Mouse (Mus musculus) layer of hippocampus, postnatal 36 days (tissue): ENCODE results near the gene Tmem212. TPM values are rescaled to one million over a fixed set of nuclear protein-coding genes. Genes with fewer than 3 reads are reported as not detected.

ENCODE experiments used
- DNase-seq, 2 experiments: peaks; one replicate each; pipeline ENCODE4 v3.0.0; 2022
- total RNA-seq, 2 experiments: library from RNA; stranded (reverse); gene quantifications; 2 replicates each; pipeline ENCODE4 v1.2.3; 2021

Tmem212 gene
- total RNA-seq, 2 experiments from 2014 or later = 1.4 to 2.1 TPM

DNA sequence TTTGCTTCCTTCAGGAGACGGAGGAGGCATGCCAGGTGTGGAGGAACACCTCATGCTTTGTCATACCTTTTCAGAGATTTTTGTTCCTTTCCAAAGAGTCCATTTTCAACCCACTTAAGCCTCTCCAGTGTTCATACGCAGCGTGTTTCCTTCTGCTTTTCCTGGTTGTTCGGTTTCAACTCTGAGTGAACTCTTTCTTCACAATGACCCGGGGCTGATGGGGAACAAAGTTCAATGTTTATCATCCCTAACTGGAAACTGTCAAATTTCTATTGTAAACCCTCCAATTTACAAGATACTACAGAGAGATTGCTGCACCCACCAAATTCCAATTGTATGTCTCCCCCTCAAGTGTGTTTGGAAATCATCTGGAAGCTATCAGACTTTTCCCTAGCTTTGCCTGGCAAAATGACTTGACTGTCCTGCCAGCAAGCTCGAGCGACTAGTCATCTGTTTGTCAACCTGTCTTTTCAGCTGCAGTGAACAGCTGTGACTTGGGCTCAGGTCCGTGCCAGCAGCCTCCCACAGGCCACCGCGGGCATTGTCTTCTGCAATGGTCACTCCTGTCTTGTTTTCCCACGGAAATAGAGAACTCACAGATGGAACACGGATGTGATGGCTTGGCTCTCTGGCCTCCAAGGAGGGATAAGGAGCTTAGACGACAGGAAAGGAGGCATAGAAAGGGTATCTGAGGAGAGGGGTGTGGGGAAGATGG is 3.0 kb upstream of the Tmem212 start:
- no peak for DNase-seq

DNA sequence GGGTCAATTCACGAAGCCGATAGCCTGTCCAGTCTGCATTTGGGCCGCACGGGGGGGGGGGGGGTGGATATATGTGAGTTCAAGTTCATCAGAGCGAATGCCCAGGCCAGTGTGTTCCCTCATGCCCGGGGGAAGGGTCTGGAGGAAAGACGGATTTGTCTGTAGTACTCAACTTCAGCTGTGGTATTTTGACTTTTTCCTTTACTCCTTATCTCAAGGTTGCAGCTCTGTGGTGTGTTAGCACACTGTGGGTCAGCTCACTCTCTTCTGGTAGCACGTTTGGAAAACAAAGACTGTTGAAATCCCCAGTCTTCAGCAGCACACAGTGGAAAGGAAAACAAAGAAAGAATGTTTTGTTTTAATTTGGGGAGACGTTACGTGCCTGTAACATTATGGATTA is 2.0 kb upstream of the Tmem212 start:
- no peak for DNase-seq

DNA sequence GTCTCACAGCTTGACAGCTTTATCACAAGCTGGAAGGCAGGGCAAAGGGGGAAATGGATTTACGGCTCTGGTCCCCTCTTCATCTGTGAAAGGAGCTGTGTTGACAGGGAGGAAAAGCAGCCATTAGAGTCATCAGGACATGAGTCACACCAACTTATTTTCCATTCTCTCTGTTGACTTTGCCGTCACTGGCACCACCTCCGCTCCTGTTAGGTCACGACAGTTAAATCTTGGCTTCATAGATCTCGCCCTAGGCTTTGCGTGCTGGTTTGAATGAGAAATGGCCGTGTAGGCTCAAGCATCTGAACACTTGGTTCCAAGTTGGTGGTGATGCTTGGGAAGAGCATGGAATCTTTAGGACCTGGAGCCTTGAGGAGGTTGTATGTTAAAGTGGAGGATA is 9.6 kb downstream of the Tmem212 start:
- DNase-seq = no peak

DNA sequence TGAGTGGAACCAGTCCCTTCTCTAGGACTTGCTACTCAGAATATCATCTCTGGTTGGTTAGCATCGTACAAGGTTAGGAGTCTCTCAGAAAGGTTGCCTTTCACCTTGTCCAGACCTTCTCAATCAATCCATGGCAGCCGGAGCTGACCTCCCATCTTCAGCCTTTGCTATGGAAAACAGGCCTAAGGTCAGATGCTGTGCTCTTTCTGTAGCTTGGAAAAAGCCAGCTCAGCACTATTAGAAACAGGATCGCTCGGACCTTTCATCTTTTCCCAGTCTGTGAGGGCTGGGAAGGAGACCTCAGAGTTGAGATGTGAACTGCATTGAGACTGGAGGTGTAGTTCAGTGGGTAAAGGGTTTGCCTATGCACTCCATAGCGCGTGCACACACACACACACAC is 10.6 kb downstream of the Tmem212 start:
- no peak for DNase-seq

DNA sequence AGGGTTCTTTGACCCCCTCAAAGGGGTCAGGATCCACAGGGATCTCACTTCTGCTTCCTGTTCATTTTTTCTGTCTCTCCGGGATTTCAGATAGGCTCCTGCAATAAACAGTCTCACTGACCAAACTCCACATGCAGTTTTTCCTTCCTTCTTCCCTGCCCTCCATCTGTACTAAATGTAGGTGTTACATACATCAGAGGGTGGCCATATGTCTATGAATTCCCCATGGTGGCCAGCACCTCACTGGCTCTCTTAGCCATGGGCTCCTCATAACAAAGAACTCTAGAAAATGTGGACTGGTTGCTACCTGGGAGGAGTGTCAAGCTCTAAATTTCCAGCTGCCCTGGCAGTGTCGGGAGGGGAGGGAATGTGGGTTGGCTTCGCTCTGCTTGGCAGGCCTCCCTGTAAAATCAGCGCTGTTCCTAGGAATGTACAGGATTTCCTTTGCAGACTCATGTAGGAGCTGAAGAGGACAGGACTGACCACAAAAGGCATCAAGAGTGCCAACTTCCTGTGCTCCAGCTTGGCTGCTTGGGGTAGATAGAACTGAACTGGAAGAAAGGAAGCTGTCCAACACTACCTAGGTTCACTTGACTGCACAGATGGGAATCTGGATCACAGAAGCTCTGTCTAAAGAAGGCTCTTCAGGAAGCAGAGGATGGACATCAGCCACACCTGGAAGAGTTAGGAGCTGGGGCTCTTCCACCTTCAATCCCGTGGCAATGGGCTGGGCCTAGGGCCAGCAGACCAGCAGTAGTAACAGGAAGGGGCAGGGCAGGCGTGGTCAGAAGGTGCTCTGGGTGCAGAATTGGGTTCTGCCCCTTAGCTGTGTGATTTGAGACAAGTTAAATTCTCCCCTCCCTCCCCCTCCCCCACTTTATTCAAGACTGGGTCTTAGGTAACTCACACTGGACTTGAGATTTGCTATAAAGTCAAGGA is 14.0 kb downstream of the Tmem212 start:
- DNase-seq = no peak

DNA sequence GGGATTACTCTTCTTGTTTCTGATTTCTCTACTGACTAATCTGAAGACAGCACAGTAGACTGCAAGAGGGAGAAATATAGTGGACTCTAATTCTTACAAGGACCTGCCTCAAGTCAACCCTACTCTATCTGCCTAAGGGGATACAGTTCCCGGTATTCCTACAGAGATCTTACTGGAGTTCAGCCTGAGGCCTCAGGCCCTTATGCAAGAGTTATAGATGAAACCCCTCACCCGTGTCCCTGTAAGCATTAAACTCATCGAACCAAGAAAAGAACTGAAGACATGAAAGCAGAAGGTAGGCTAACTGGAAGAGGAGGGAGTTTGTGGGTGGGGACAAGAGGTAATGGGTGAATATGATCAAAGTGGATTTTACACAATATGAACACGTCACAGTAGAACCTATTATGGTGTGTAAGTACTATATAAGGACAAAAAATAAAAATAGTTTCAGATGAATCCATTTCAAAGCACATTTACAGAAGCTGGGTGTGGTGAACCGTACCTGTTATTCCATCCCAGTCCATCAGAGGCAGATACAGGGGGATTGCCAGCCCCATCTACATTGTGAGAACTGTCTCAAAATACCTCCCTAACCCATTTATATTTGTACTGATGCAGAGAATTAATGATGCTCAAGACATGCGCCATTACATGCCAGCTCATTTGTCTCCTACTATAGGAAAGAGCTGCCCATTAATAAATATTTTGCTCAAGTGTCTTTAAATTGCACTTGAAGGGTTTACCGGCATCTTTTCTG is 17.1 kb downstream of the Tmem212 start:
- no peak for DNase-seq

DNA sequence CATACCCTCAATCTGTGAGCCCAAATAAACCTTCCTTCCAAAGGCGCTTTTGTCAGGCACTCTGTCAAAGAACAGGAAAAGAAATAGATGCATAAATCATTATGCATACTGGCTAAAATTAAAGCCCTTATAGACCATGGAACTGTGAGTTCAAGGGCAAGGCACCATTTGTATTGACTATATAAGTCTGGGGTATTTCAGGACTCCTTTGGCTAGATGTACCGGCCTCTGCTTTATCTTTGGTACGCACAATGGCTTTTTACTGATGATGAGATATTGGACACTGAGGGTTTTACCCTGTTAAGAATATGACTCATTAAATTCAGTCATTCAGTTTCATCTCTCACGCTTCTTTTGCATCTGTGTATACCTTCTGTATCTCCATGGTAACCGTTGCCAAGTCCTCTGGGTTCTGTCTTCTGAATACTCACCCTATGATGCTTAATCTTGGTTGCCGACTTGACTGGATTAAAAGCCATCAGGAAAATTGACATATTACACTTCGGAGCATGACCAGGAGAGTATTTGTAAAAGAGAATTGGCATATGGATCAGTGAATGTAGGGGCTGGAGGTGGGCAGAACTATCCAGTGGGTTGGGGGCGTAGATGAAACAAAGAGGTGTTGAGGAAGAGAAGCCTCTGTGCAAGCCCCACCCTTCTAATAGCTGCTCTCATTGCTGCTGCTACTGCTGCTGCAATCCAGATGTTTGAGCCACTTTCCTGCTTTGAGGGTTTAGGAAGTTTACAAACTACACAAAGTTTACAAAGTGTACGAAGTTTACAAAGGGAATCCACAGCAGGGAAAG is 22.7 kb downstream of the Tmem212 start:
- DNase-seq = no peak

DNA sequence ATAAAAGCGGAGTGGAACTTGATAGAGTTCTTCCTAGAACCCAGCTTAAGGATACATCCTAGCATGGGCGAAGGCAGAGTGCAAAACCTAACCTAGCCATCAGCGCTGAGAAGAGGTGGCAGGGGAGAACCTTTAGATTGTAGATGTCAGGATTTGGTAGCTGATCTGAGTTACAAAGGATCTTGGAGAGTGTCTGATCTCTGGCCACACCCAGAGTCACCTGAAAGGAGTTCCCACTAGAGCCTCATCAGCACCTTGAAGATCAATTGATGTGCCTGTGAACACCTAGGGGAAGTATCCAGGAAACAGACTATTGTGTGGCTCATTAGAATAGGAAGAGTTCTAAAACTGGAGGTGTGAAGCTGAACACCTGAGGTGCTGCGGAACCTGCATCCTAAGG is 23.7 kb downstream of the Tmem212 start:
- no peak for DNase-seq

DNA sequence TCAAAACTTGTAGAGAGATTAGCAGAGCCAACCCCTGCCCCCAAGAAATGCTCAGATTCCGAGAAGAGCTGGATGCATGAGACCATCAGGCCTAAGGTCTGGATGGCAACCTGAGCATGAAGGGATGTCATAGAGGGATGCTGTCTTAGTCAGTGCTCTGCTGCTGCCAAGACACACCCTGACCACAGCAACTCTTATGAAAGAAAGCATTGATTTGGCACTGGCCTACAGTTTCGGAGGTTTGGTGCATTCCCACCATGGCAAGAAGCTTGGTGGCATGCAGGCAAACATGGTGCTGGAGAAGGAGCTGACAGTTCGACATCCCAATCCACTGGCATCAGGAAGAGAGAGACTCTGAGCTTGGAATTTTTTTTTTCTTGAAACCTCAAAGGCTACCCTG is 24.3 kb downstream of the Tmem212 start:
- DNase-seq = no peak

DNA sequence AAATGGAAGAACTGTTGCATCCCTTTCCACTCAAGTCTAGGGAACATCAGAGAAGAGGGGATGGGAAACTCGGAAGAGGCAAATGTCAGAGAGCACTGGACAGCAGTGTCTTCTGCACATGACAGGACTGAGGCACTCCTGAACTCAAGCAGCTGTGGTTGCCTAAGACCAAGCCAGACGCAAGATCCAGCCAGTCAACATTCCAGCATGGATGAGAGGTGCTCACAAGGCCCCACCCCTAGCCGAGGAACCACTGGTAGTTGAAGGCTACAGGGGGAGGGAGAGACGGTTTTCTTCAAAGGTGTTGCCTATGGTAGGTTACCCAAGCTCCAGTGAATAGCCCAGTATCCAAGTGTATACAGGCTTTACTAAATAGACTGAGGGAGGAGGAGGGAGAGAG is 24.8 kb downstream of the Tmem212 start:
- no peak for DNase-seq

DNA sequence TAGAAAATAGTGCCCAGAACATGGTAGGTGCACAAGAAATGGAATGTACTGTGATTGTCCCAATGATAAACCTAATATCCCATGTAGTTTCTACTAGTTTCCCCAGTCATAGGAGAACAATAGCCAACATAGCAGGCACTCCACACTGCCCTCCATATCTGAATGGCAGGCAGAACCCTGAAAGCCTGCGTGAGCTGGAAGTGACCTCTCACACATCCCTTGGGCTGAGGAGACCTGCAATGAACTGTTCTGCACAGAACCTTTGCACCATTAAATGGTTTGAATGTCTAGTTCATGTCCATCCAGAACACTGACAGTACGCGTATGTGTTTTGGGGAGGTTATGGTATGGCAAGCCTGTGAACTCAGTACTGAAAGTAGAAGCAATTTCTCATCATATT is 27.5 kb downstream of the Tmem212 start:
- no peak for DNase-seq

DNA sequence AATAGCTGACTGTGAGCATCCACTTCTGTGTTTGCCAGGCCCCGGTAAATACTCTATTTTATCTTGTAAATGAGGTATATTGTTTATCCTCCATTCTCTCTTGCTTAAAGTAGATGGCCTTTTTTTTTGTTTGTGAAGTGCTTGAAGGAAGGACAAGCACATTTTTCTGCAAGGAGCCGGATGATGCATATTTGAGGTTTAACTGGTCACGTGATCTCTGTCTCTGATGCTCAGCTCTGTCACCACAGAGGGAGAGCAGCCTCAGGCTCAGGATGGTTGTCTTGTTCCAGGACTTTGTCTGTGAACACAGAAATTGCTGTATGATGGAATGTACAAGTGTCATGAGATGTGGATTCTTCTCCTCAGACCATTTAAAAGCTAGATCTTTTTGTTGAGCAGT is 28.4 kb downstream of the Tmem212 start:
- no peak for DNase-seq

DNA sequence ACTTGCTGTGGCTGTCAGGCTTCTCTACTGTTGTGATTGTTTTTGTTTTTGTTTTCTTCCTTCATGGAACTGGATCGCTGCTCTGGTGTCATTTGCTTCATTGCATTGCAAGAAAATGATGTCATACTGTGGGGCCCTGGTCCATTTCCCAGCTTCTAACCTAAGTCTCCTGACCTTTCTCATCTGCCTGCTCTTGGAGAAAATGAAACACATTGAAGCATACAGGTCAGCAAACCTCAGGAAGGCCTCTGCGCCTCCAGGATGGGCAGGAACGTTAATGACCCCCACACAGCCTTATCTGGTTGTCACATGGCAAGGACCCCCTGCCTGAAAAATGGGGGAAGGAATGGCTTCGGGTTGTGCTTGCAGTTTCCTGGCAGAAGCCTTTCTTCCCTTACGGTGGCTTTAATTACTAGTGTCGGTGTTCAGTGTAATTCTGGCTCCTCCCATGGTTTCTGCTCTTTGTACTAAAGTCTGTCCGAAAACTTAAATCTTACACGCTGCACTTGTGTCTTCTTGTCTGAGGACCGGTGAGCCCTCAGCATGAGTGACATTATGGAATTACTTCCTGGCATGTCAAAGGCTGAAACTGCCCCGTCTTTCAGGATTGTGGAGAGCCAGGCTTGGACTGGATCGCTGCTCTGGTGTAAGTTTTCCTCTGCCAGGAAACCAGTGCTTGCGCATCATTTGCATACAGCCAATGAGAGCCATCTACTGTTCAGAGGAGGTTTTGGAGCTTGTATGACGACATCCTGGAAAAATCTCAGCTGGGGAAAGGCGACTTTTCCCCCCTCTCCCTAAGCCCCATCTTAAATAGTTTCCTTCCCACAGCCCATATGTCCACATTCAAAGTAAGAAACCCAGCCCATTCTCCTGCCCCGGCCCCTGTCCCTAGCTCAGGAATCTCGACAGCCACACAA is 33.1 kb downstream of the Tmem212 start:
- DNase-seq = peak; percentile 47 to 50

DNA sequence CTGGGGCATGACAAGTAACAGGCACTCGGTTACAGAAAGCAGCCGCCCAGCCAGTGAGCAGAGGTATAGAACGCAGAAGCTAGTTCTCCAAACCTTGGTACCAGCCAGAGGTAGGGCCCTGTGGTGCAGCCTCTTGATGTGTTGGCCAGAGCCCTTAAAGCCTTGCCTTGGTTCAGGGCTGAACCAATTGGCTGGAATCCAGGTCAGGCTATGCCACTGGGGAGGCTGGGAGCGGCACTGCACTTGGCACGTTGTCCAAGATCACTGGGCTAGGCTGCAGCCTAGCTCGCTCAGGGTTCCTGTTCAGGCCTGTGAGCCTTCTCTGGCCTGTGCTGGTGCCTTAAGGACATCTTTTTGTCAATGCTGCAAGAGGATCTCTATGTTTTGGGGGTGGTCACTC is 34.6 kb downstream of the Tmem212 start:
- DNase-seq = peak in 1 of 2 experiments; percentile 11

DNA sequence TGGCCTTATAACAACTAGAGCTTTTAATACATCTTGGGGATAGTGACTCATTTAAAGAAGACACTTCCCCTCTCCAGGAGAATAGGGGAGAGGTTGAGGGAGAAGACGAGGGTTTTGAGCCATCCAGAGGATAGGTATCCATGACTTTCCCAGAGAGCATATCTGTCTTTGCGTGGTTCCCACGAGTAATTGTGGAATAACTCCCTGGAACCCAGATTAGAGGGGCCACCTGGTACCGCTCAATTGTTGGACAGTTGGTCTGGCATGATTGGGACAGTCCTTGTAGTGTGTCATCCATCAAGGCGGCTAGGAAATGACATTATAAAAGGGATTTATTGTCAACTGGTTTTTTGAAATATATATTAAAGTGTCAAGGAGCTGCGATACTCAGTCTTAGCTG is 35.1 kb downstream of the Tmem212 start:
- DNase-seq = no peak

DNA sequence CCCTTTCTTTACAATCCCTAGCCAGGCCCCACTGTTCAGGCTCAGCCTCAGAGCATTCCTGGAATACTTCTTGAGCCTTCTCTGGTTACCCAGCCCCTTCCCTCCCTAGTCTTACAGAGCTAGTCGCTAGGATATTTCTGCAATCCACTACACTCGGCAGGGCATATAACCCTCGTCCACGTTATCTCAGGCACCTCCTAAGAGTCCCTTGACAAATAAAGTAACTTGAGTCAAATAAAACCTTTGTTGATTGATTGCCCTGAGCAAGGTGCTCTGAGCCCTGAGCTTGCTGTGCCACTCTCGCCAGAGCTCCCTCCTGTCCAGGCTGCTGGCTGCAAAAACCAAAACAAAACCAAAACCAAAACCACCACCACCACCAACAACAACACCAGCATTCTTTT is 37.0 kb downstream of the Tmem212 start:
- no peak for DNase-seq

DNA sequence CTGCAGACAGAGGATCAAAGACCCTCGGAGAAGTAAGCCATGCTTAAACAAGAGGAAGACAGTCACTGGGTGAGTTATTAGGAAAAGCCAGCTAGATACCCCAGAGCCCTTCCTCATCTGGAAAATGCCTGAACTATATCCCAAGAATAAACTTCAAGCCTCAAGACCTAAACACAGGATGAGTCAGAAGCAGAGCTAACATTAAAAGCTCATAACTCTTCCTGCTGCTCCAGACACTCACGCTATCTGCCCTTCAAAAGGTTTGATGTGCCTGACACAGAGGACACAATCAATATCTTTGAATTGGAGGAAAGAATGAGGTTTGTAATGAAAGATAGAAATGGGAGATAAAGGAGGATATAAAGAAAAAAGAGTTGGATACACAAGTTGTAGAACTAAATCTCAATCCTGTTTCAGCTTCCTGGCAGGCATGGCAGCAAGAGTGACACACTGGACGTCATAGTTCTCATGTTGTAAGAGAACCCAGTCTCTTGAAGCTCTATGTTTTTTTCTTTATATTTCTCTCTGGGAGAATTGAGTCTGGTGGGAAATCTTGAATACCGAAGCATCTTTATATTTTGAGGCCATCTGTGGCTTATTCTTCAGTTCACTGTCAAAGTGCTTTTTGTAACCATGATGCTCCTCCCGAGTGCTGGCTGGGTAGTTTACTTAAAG is 37.6 kb downstream of the Tmem212 start:
- no peak for DNase-seq

DNA sequence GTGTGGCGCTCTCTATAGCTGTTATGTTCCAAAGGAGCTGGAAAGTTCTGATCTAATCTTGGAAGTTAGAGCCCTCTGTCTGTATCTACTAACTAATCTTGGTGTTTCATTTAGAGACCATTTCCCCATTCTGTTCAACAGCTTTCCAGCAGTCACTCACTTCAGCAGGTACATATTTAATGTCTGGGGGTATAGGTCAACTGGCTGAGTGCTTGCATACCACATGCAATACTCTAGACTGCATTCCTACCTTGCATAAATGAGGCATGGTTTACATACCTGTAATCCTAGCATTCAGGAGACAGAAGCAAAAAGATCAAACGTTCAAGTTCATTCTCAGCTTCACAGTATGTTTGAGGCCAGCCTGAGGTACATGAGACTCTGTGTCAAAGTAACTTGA is 39.9 kb downstream of the Tmem212 start:
- DNase-seq = no peak

DNA sequence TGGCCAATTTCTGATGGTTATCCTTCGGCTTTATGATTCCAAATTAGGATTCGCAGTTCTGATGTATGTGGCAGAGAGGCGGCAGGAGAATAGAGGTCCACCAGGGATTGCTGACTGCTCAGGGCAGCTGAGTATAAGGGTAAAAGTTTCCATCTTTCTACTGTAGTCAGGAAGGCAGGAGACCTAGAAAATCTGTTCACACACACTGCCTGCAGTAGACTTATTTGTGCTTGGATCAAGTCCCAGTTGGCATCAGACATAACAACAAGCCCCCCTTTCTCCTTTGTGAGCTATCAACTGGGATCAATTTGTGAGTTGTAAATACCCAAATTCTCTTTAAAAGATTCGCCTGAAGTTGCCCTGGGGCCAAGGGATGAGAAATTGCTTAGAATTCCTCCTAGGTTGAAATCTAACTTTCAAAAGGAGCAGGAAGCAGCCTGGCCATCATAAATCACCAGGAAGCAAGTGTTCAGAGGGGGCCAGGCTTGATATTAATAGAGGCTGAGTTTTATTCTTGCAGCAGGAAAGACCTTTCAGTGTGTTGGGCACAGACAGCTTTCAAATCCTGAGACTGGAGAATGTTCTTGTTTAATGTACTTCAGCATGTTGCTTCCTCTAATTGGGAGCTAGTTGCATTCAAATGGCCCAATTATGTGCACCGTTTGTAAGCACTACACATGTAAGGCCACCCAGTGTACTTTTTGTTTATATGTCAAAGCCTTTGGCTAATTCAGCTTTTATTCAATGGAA is 41.6 kb downstream of the Tmem212 start:
- DNase-seq = no peak

DNA sequence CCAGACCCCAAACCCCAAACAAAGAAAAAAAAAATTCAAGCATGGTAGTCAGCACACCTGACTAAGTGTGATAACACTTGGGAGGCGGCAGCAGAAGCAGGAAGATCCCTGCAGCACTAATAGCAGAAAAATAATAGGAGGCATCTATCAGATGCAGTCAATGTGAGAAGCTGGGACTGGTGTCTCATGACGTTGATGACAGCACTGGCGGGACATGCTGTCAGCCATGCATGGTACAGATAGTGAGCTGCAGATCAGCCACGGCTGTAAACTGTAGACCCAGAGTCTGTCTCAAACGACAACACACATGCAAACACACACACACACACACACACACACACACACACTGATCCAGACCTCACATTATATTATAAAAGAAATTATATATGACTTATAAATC is 52.9 kb downstream of the Tmem212 start:
- no peak for DNase-seq
